Mouse (Mus musculus) midbrain, embryonic 10.5 days (tissue): ENCODE results near the gene Slfnl1. TPM values are rescaled to one million over a fixed set of nuclear protein-coding genes. Genes with fewer than 3 reads are reported as not detected.

Source experiments
- DNase-seq: peaks from one replicate; pipeline ENCODE4 v3.0.0-alpha.2; 2017; ENCODE audit warnings: low spot score
- H3K27ac ChIP-seq: fragments of 300-500 bp; sonication (generic); replicated peaks from 2 replicates; pipeline ENCODE4 v1.5.1; 2016; ENCODE audit warnings: mild to moderate bottlenecking
- H3K27me3 ChIP-seq: fragments of 300-500 bp; sonication (generic); 2 replicates; pipeline ENCODE4 v1.6.1; 2016; ENCODE audit warnings: low read depth, mild to moderate bottlenecking; ENCODE audit not compliant: poor library complexity, severe bottlenecking
- H3K36me3 ChIP-seq: fragments of 300-500 bp; sonication (generic); 2 replicates; pipeline ENCODE4 v1.6.1; 2016; ENCODE audit warnings: mild to moderate bottlenecking, moderate library complexity
- H3K4me1 ChIP-seq: fragments of 300-500 bp; sonication (generic); 2 replicates; pipeline ENCODE4 v1.6.1; 2016
- H3K4me3 ChIP-seq: fragments of 300-500 bp; sonication (generic); 2 replicates; pipeline ENCODE4 v1.5.1; 2016; ENCODE audit warnings: mild to moderate bottlenecking, moderate library complexity
- H3K9me3 ChIP-seq: fragments of 300-500 bp; sonication (generic); replicated peaks from 2 replicates; pipeline ENCODE4 v1.6.1; 2016; ENCODE audit warnings: mild to moderate bottlenecking
- WGBS: fragments of 180-500 bp; shearing (Covaris S2); methylation state at CpG from one replicate; pipeline ENCODE4 v1.1.7; 2016; 5-methylcytosine and 5-hydroxymethylcytosine counted together
- polyA plus RNA-seq: library from polyadenylated mRNA; unstranded; fragments of >200 nt; fragmentation: Nextera tagmentation; extraction: Ambion mirVana; gene quantifications from 2 replicates; pipeline ENCODE4 v1.2.1, GENCODE M21; 2016

Gene Slfnl1
- 0.10 TPM in 1 of 2 replicates, not detected in the other for polyA plus RNA-seq

- no peaks in the 10 kb centered on the region for H3K27me3 ChIP-seq
- H3K4me3 ChIP-seq, result no peak within 1 kb of the TSS
- H3K27ac ChIP-seq, result no peak within 1 kb of the TSS
- DNase-seq, result no peak
- 89% methylated on average over 6 of the region's 6 CpGs for WGBS
- H3K9me3 ChIP-seq, result no peaks in the 10 kb centered on the region
- peaks cover 60% of the 10 kb centered on the region for H3K36me3 ChIP-seq
- H3K4me1 ChIP-seq, result no peaks in the 10 kb centered on the region
Measured at GRCm38 (mm10) chr4:120531986-120532385, at the start of gene Slfnl1. TSS of gene Slfnl1 (plus strand) at chr4:120532231.

- Histone ChIP-seq H3K27ac (no peak overlapping the region), H3K4me1 (no peaks in the 10 kb centered on the region), H3K4me3 (no peak overlapping the region), H3K27me3 (no peaks in the 10 kb centered on the region), H3K9me3 (no peaks in the 10 kb centered on the region), H3K36me3 (peaks cover 46% of the 10 kb centered on the region)
- DNase-seq, result no peak
- WGBS, result 57% methylated on average over 1 of the region's 1 CpGs
Measured at GRCm38 (mm10) chr4:120487707-120488106, 44.3 kb upstream of the Slfnl1 start.

GRCm38 (mm10) chr4:120506955-120507354, 25.1 kb upstream of the Slfnl1 start:
- H3K36me3 ChIP-seq, result peaks cover 60% of the 10 kb centered on the region
- no peaks in the 10 kb centered on the region for H3K27me3 ChIP-seq
- WGBS, result 82% methylated on average over 1 of the region's 1 CpGs
- H3K9me3 ChIP-seq, result no peaks in the 10 kb centered on the region; the same call in 1 of the 2 replicates
- no peaks in the 10 kb centered on the region for H3K4me1 ChIP-seq
- no peak for DNase-seq
- H3K27ac ChIP-seq, result no peak overlapping the region
- no peak overlapping the region for H3K4me3 ChIP-seq

- H3K36me3 ChIP-seq, result peaks cover 65% of the 10 kb centered on the region
- H3K9me3 ChIP-seq, result no peaks in the 10 kb centered on the region; the same call in 1 of the 2 replicates
- no peak for DNase-seq
- H3K27me3 ChIP-seq, result no peaks in the 10 kb centered on the region
- no peak overlapping the region for H3K4me3 ChIP-seq
- no peaks in the 10 kb centered on the region for H3K4me1 ChIP-seq
- 94% methylated on average over 4 of the region's 4 CpGs for WGBS
- H3K27ac ChIP-seq, result no peak overlapping the region
Measured at GRCm38 (mm10) chr4:120511203-120511602, 20.8 kb upstream of the Slfnl1 start.

GRCm38 (mm10) chr4:120514366-120514765, 17.7 kb upstream of the Slfnl1 start:
- Histone ChIP-seq H3K27ac (no peak overlapping the region), H3K36me3 (peaks cover 65% of the 10 kb centered on the region), H3K27me3 (no peaks in the 10 kb centered on the region), H3K9me3 (no peaks in the 10 kb centered on the region; the same call in 1 of the 2 replicates), H3K4me1 (no peaks in the 10 kb centered on the region), H3K4me3 (no peak overlapping the region)
- 89% methylated on average over 2 of the region's 2 CpGs for WGBS
- DNase-seq, result no peak

GRCm38 (mm10) chr4:120516491-120516890, 15.5 kb upstream of the Slfnl1 start:
- Histone ChIP-seq H3K36me3 (peaks cover 64% of the 10 kb centered on the region), H3K9me3 (no peaks in the 10 kb centered on the region), H3K27ac (no peak overlapping the region), H3K4me1 (no peaks in the 10 kb centered on the region), H3K4me3 (no peak overlapping the region), H3K27me3 (no peaks in the 10 kb centered on the region)
- 92% methylated on average over 7 of the region's 7 CpGs for WGBS
- DNase-seq, result no peak

- Histone ChIP-seq H3K27ac (no peak overlapping the region), H3K4me3 (no peak overlapping the region), H3K27me3 (no peaks in the 10 kb centered on the region), H3K36me3 (peaks cover 66% of the 10 kb centered on the region), H3K4me1 (no peaks in the 10 kb centered on the region), H3K9me3 (no peaks in the 10 kb centered on the region)
- 93% methylated on average over 7 of the region's 7 CpGs for WGBS
- DNase-seq, result no peak
Measured at GRCm38 (mm10) chr4:120516907-120517306, 15.1 kb upstream of the Slfnl1 start.

- Histone ChIP-seq H3K9me3 (no peaks in the 10 kb centered on the region), H3K27me3 (no peaks in the 10 kb centered on the region), H3K27ac (no peak overlapping the region), H3K4me1 (no peaks in the 10 kb centered on the region), H3K36me3 (peaks cover 70% of the 10 kb centered on the region), H3K4me3 (no peak overlapping the region)
- WGBS, result 87% methylated on average over 4 of the region's 4 CpGs
- DNase-seq, result no peak
Measured at GRCm38 (mm10) chr4:120517335-120517734, 14.7 kb upstream of the Slfnl1 start.

- Histone ChIP-seq H3K9me3 (no peaks in the 10 kb centered on the region), H3K27me3 (no peaks in the 10 kb centered on the region), H3K27ac (no peak overlapping the region), H3K4me3 (no peak overlapping the region), H3K4me1 (no peaks in the 10 kb centered on the region), H3K36me3 (peaks cover 91% of the 10 kb centered on the region)
- no peak for DNase-seq
- 77% methylated on average over 5 of the region's 5 CpGs for WGBS
Measured at GRCm38 (mm10) chr4:120521761-120522160, 10.3 kb upstream of the Slfnl1 start.

GRCm38 (mm10) chr4:120522351-120522750, 9.7 kb upstream of the Slfnl1 start:
- Histone ChIP-seq H3K27ac (no peak overlapping the region), H3K27me3 (no peaks in the 10 kb centered on the region), H3K4me1 (no peaks in the 10 kb centered on the region), H3K4me3 (no peak overlapping the region), H3K36me3 (peaks cover 87% of the 10 kb centered on the region), H3K9me3 (no peaks in the 10 kb centered on the region)
- 90% methylated on average over 4 of the region's 4 CpGs for WGBS
- no peak for DNase-seq

GRCm38 (mm10) chr4:120523092-120523491, 8.9 kb upstream of the Slfnl1 start:
- H3K4me3 ChIP-seq, result no peak overlapping the region
- no peaks in the 10 kb centered on the region for H3K9me3 ChIP-seq
- H3K36me3 ChIP-seq, result peaks cover 84% of the 10 kb centered on the region
- H3K27me3 ChIP-seq, result no peaks in the 10 kb centered on the region
- no peaks in the 10 kb centered on the region for H3K4me1 ChIP-seq
- no peak for DNase-seq
- WGBS, result 89% methylated on average over 3 of the region's 3 CpGs
- no peak overlapping the region for H3K27ac ChIP-seq

GRCm38 (mm10) chr4:120528171-120528570, 3.9 kb upstream of the Slfnl1 start:
- H3K27ac ChIP-seq, result no peak overlapping the region
- H3K9me3 ChIP-seq, result no peaks in the 10 kb centered on the region
- no peaks in the 10 kb centered on the region for H3K4me1 ChIP-seq
- no peak overlapping the region for H3K4me3 ChIP-seq
- peaks cover 81% of the 10 kb centered on the region for H3K36me3 ChIP-seq
- 74% methylated on average over 9 of the region's 9 CpGs for WGBS
- no peaks in the 10 kb centered on the region for H3K27me3 ChIP-seq
- DNase-seq, result no peak

- H3K4me3 ChIP-seq, result no peak overlapping the region
- no peak overlapping the region for H3K27ac ChIP-seq
- H3K4me1 ChIP-seq, result no peaks in the 10 kb centered on the region
- H3K9me3 ChIP-seq, result no peaks in the 10 kb centered on the region
- no peak for DNase-seq
- H3K27me3 ChIP-seq, result no peaks in the 10 kb centered on the region
- 94% methylated on average over 10 of the region's 10 CpGs for WGBS
- peaks cover 68% of the 10 kb centered on the region for H3K36me3 ChIP-seq
Measured at GRCm38 (mm10) chr4:120538664-120539063, 6.6 kb downstream of the Slfnl1 start.

- no peak for DNase-seq
- Histone ChIP-seq H3K9me3 (no peaks in the 10 kb centered on the region), H3K4me1 (no peaks in the 10 kb centered on the region), H3K36me3 (peaks cover 99% of the 10 kb centered on the region), H3K27ac (no peak overlapping the region), H3K4me3 (no peak overlapping the region), H3K27me3 (no peaks in the 10 kb centered on the region)
- WGBS, result 69% methylated on average over 1 of the region's 1 CpGs
Measured at GRCm38 (mm10) chr4:120544896-120545295, 12.9 kb downstream of the Slfnl1 start.
